Mouse (Mus musculus): ENCODE measurements at regions not wholly inside any gene's neighbourhood (a gene's known extent, or its start where the extent isn't known, plus 50 kb on each side); places are given as distances from the start of the nearest gene placed in this dataset.
"Not testable (repeated sequence)": the region's sequence is repeated elsewhere in the genome, so short reads cannot be mapped to it uniquely, and the experiment has no call there.

GRCm38 (mm10) chr13:107596183-107596582 is 448.1 kb upstream of the Smim15 start:
- DNase-seq (ENCODE audit: low read depth, low spot score): no peak

GRCm38 (mm10) chr13:107588399-107589002 is 455.7 kb upstream of the Smim15 start:
- no peak for DNase-seq (ENCODE audit: low read depth, low spot score)

- DNase-seq (ENCODE audit: low read depth, low spot score): no peak
Measured at GRCm38 (mm10) chr13:107587678-107588077, 456.6 kb upstream of the Smim15 start.

- no peak for DNase-seq (ENCODE audit: low read depth, low spot score)
Measured at GRCm38 (mm10) chr13:107585936-107586335, 458.3 kb upstream of the Smim15 start.

GRCm38 (mm10) chr13:107585353-107585752 is 458.9 kb upstream of the Smim15 start:
- no peak for DNase-seq (ENCODE audit: low read depth, low spot score)

- no peak for DNase-seq (ENCODE audit: low read depth, low spot score)
Measured at GRCm38 (mm10) chr13:107578968-107579367, 465.3 kb upstream of the Smim15 start.

- DNase-seq (ENCODE audit: low read depth, low spot score): no peak
Measured at GRCm38 (mm10) chr13:107577809-107578208, 466.4 kb upstream of the Smim15 start.

GRCm38 (mm10) chr13:107577272-107577671 is 467.0 kb upstream of the Smim15 start:
- DNase-seq (ENCODE audit: low read depth, low spot score): no peak

- DNase-seq (ENCODE audit: low read depth, low spot score): no peak
Measured at GRCm38 (mm10) chr13:107576701-107577100, 467.5 kb upstream of the Smim15 start.

GRCm38 (mm10) chr13:107575025-107575424 is 469.2 kb upstream of the Smim15 start:
- no peak for DNase-seq (ENCODE audit: low read depth, low spot score)

- no peak for DNase-seq (ENCODE audit: low read depth, low spot score)
Measured at GRCm38 (mm10) chr13:107573499-107574355, 470.5 kb upstream of the Smim15 start.

GRCm38 (mm10) chr13:107571539-107571938 is 472.7 kb upstream of the Smim15 start:
- no peak for DNase-seq (ENCODE audit: low read depth, low spot score)

- DNase-seq (ENCODE audit: low read depth, low spot score): no peak
Measured at GRCm38 (mm10) chr13:107569477-107569876, 474.8 kb upstream of the Smim15 start.

GRCm38 (mm10) chr13:107568701-107569121 is 475.5 kb upstream of the Smim15 start:
- no peak for DNase-seq (ENCODE audit: low read depth, low spot score)

GRCm38 (mm10) chr13:107562463-107562862 is 481.8 kb upstream of the Smim15 start:
- no peak for DNase-seq (ENCODE audit: low read depth, low spot score)

GRCm38 (mm10) chr13:107561529-107561928 is 482.7 kb upstream of the Smim15 start:
- DNase-seq (ENCODE audit: low read depth, low spot score): no peak

GRCm38 (mm10) chr13:107555958-107556357 is 488.3 kb upstream of the Smim15 start:
- DNase-seq (ENCODE audit: low read depth, low spot score): no peak

GRCm38 (mm10) chr13:107554091-107554490 is 490.2 kb upstream of the Smim15 start:
- no peak for DNase-seq (ENCODE audit: low read depth, low spot score)

GRCm38 (mm10) chr13:107552165-107552564 is 492.1 kb upstream of the Smim15 start:
- peak; percentile 61 for DNase-seq (ENCODE audit: low read depth, low spot score)

- not testable (repeated sequence) for DNase-seq (ENCODE audit: low read depth, low spot score)
Measured at GRCm38 (mm10) chr13:107549995-107550394, 494.3 kb upstream of the Smim15 start.

- no peak for DNase-seq (ENCODE audit: low read depth, low spot score)
Measured at GRCm38 (mm10) chr13:107547073-107547472, 497.2 kb upstream of the Smim15 start.

- DNase-seq (ENCODE audit: low read depth, low spot score): no peak
Measured at GRCm38 (mm10) chr13:107546181-107546900, 497.9 kb upstream of the Smim15 start.
